Mouse (Mus musculus) kidney, adult 2 months (tissue): ENCODE results near the gene Mb.

Experiments
- CTCF ChIP-seq: fragments of 200-500 bp; conservative IDR thresholded peaks from 2 replicates; pipeline ENCODE4 v1.5.1; 2011; ENCODE audit warnings: low read depth, mild to moderate bottlenecking, control low read depth, low read length, moderate library complexity, mixed read lengths; ENCODE audit not compliant: insufficient read depth, insufficient read length
- POLR2A ChIP-seq: fragments of 200-500 bp; IDR thresholded peaks from one replicate; pipeline ENCODE4 v1.6.1; 2011; ENCODE audit warnings: low read depth, low read length, control low read depth

DNA sequence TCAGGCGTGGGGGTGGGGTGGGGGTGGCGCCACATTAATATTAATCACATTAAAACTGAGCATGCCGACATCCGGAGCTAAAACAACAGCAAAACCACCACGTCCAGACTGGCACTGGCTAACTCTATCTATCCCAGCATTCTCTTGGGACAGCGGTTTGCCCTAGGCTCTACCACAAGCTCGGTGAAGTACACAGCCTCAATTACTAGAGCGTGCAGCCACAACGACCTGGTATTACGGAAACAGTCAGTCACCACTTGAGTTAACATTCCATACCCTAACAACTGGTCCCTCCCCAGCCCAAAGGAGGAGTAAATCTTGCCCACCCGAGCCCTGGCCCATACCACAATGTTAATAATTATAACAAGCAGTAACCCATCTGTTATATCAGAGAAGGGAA lies 38.8 kb upstream of the Mb start:
- no peak for TF ChIP-seq CTCF
- no peak for TF ChIP-seq POLR2A
